Mouse (Mus musculus) liver, embryonic 14.5 days (tissue): Measurements from ENCODE around the gene Ttll11.

Experiments
- CTCF ChIP-seq: IDR thresholded peaks from 2 replicates; pipeline ENCODE4 v1.5.1; 2016; ENCODE audit warnings: antibody characterized with exemption, low read depth, control low read depth
- EP300 ChIP-seq: IDR thresholded peaks from 2 replicates; pipeline ENCODE4 v1.6.1; 2016; ENCODE audit warnings: antibody characterized with exemption, low read depth

DNA sequence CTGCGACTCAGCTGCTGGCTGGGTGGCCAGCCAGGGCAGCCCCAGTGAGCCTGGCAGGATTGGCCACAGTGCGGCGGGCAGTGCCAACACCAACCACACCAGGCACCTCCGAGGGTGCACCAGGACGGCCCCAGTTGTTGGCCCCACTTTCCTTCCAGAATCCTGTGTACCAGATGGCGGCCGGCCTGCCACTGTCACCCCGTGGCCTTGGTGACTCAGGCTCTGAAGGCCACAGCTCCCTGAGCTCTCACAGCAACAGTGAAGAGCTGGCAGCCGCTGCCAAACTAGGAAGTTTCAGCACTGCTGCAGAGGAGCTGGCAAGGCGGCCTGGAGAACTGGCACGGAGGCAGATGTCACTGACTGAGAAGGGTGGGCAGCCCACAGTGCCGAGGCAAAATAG lies 259.6 kb downstream of the Ttll11 start:
- no peak for TF ChIP-seq EP300
- TF ChIP-seq CTCF: no peak
